In the genomic region with DNA sequence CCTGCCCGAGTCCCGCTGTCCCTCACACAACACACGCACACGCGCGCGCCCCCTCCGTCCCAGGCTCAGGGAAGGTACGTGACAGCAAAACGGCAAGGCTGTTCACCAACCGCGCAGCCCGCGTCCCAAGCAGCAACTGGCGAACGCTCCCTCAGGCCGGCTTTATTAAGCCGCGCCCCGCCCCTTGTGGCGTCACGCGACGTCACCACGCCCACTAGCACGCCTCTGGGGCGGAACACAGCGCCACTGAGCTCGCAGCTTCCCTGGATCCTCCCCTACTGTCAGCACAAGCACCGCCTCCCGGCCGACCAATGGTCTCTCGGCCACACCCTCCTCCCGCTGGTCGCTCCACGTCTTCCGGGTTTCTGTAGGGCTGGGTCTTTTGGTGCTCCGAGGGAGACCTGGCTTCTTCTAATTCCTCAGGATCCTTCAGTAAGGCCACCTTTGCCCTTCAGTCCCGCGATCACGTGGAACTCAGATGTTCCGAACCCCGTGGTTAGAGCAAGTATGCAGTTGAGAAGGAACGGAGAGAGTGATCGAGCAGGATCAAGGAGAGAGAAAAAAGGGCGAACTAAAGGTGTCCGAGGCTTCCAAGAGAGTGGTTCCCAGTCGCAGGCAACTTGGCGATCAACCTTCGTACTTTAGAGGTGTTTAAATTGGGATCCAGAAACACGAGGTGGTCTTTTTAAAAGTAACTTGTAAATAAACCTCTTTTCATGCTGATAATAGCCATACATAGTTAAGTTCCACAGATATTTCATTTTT, we compare ENCODE assay signal across 1 mouse cellular context.
TF ChIP-seq lines count a peak whose summit lies in the region.

A gene (minus strand): TSS at position 164 of the 765 bp plus-strand sequence.

TF ChIP-seq in CH12.LX, 34 proteins besides CTCF, POLR2A, EP300 and RAD21 (continued from another document):
- TF ChIP-seq MEF2A (IDR thresholded peaks at IDR 0.05; ENCODE audit: borderline replicate concordance, low read depth, low read length) (peak; percentile 76), ZKSCAN1 (IDR thresholded peaks at IDR 0.05; ENCODE audit: borderline replicate concordance, low read depth, low read length) (no peak), ZMIZ1 (IDR thresholded peaks at IDR 0.05; ENCODE audit: low read depth, low read length) (peak; percentile 100), TCF12 (IDR thresholded peaks at IDR 0.05; ENCODE audit: low read depth, low read length) (peak; percentile 99), PAX5 (IDR thresholded peaks at IDR 0.05; ENCODE audit: low read length) (no peak), MYC (IDR thresholded peaks at IDR 0.05; ENCODE audit: low read depth, low read length) (peak; percentile 34; the same call in 1 of the 2 replicates), CHD2 (IDR thresholded peaks at IDR 0.05; ENCODE audit: low read length) (0 out of 2 replicates have a peak, but pooled peaks have one; percentile 26), JUND (conservative IDR thresholded peaks at IDR 0.05; ENCODE audit: low read depth, low read length) (no peak), HCFC1 (IDR thresholded peaks at IDR 0.05; ENCODE audit: low read depth, low read length) (peak; percentile 54), SMC3 (IDR thresholded peaks at IDR 0.05; ENCODE audit: low read depth, low read length) (no peak), NRF1 (IDR thresholded peaks at IDR 0.05; ENCODE audit: low read depth, low read length) (peak; percentile 50), ZNF384 (IDR thresholded peaks at IDR 0.05; ENCODE audit: low read depth, low read length) (no peak), TBP (conservative IDR thresholded peaks at IDR 0.05; ENCODE audit: low read depth, low read length) (peak; percentile 98), UBTF (IDR thresholded peaks at IDR 0.05; ENCODE audit: low read depth, low read length) (0 out of 2 replicates have a peak, but pooled peaks have one; percentile 61), SIN3A (IDR thresholded peaks at IDR 0.05; ENCODE audit: low read length) (peak; percentile 92; the same call in 1 of the 2 replicates), MAX (IDR thresholded peaks at IDR 0.05; ENCODE audit: low read length) (no peak), MAFK (IDR thresholded peaks at IDR 0.05; ENCODE audit: insufficient replicate concordance, low read length) (no peak), JUN (IDR thresholded peaks at IDR 0.05; ENCODE audit: insufficient read depth, low read depth, low read length) (no peak), USF2 (conservative IDR thresholded peaks at IDR 0.05; ENCODE audit: low read depth, low read length) (0 out of 2 replicates have a peak, but pooled peaks have one; percentile 25), POLR2AphosphoS2 (IDR thresholded peaks at IDR 0.05; ENCODE audit: low read depth, low read length) (peak; percentile 99), ETS1 (conservative IDR thresholded peaks at IDR 0.05; ENCODE audit: low read depth, low read length) (0 out of 2 replicates have a peak, but pooled peaks have one; percentile 5), KAT2A (IDR thresholded peaks at IDR 0.05; ENCODE audit: insufficient replicate concordance, low read length) (no peak)
